Mouse (Mus musculus) gastrocnemius, postnatal 36 days (tissue): ENCODE data around the gene Coro1c. TPM values are rescaled to one million over a fixed set of nuclear protein-coding genes. Genes with fewer than 3 reads are reported as not detected.
A peak's percentile ranks its signal among the peaks of the same experiment; 100 is the strongest.

Experiments used
- DNase-seq, 2 experiments: peaks; one replicate each; pipeline ENCODE4 v3.0.0; 2022
- intact Hi-C: fragments of 180-260 bp; cut with DNase I; formaldehyde crosslinking; loops from one replicate; pipeline ENCODE4 v1.15.1; 2025
- total RNA-seq, 2 experiments: library from RNA; stranded (reverse); gene quantifications; 2 replicates each; pipeline ENCODE4 v1.2.3; 2021

Gene Coro1c
- total RNA-seq, 2 experiments from 2014 or later = 10.6 to 14.4 TPM

GRCm38 (mm10) chr5:113841243-113842225 is 67.0 kb downstream of the Coro1c start:
- DNase-seq = no peak
- intact Hi-C loops = no loop called here

GRCm38 (mm10) chr5:113840443-113840842 is 68.1 kb downstream of the Coro1c start:
- intact Hi-C loops = no loop called here

GRCm38 (mm10) chr5:113836961-113837360 is 71.6 kb downstream of the Coro1c start:
- intact Hi-C loops = no loop called here
- DNase-seq = no peak

More at GRCm38 (mm10) chr5:113840443-113840842, 68.1 kb downstream of the Coro1c start:
- DNase-seq = no peak

GRCm38 (mm10) chr5:113833316-113833947 is 75.1 kb downstream of the Coro1c start:
- intact Hi-C loops = no loop called here
- no peak for DNase-seq

GRCm38 (mm10) chr5:113832490-113832901 is 76.1 kb downstream of the Coro1c start, which contains the start of gene Selplg:
TSS of gene Selplg (minus strand) at chr5:113832644.
- intact Hi-C loops = no loop called here

GRCm38 (mm10) chr5:113831741-113832140 is 76.8 kb downstream of the Coro1c start:
- intact Hi-C loops = no loop called here
- no peak for DNase-seq

More at GRCm38 (mm10) chr5:113832490-113832901, 76.1 kb downstream of the Coro1c start, which contains the start of gene Selplg:
- no peak for DNase-seq

GRCm38 (mm10) chr5:113830796-113831195 is 77.8 kb downstream of the Coro1c start:
- intact Hi-C loops = no loop called here
- no peak for DNase-seq

- intact Hi-C loops = no loop called here
- DNase-seq = no peak
Observed at GRCm38 (mm10) chr5:113830292-113830643, 78.3 kb downstream of the Coro1c start.

- no peak for DNase-seq
- intact Hi-C loops = no loop called here
Observed at GRCm38 (mm10) chr5:113829566-113830291, 78.8 kb downstream of the Coro1c start.

GRCm38 (mm10) chr5:113828481-113828880 is 80.1 kb downstream of the Coro1c start:
- no peak for DNase-seq
- intact Hi-C loops = no loop called here

- DNase-seq = no peak
- intact Hi-C loops = no loop called here
Observed at GRCm38 (mm10) chr5:113827991-113828411, 80.6 kb downstream of the Coro1c start.

GRCm38 (mm10) chr5:113826619-113827018 is 81.9 kb downstream of the Coro1c start:
- no peak for DNase-seq
- intact Hi-C loops = no loop called here

GRCm38 (mm10) chr5:113825558-113825957 is 83.0 kb downstream of the Coro1c start:
- no peak for DNase-seq
- intact Hi-C loops = no loop called here

- intact Hi-C loops = no loop called here
- DNase-seq = no peak
Observed at GRCm38 (mm10) chr5:113824228-113824627, 84.3 kb downstream of the Coro1c start.

- intact Hi-C loops = loop anchor here (10.0 kb wide), 1 partner anchor 454 kb away; no protein-coding TSS in a partner anchor
- no peak for DNase-seq
Observed at GRCm38 (mm10) chr5:113818572-113818971, 90.0 kb downstream of the Coro1c start.

- DNase-seq = peak; percentile 55 to 74
- intact Hi-C loops = loop anchor here (1.0 to 10.0 kb wide), 2 partner anchors 40 to 451 kb away; no protein-coding TSS in a partner anchor
Observed at GRCm38 (mm10) chr5:113815638-113816152, 92.9 kb downstream of the Coro1c start.

- no peak for DNase-seq
- intact Hi-C loops = loop anchor here (1.0 to 10.0 kb wide), 2 partner anchors 40 to 450 kb away; no protein-coding TSS in a partner anchor
Observed at GRCm38 (mm10) chr5:113815041-113815389, 93.5 kb downstream of the Coro1c start.

GRCm38 (mm10) chr5:113814111-113815040 is 94.2 kb downstream of the Coro1c start:
- intact Hi-C loops = loop anchor here (1.0 to 10.0 kb wide), 2 partner anchors 39 to 450 kb away; no protein-coding TSS in a partner anchor
- no peak for DNase-seq

- DNase-seq = no peak
- intact Hi-C loops = loop anchor here (10.0 kb wide), 1 partner anchor 449 kb away; no protein-coding TSS in a partner anchor
Observed at GRCm38 (mm10) chr5:113813608-113814007, 95.0 kb downstream of the Coro1c start.
